ENCODE assay signal across 8 mouse cellular contexts in the genomic region with DNA sequence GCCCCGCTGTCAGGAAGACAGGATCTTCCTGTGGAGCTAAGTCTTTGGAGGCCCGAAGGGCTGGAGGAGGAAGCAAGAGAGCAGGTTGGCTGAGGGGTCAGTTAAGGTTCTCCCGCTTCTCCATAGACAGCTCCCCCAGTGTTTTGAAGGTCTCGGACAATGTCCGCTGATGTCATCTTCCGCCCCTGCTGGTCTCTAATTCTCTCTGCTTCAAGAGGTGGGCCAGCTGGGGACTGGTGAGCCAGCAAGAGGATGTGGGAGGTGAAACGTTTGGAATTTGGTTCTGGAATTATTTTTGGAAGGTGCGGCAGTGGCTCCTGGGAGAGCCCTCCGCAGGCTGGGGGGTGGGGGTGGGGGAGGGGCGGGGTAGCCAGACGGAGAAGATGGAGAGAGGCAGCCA. TPM values are rescaled to one million over a fixed set of nuclear protein-coding genes. Genes with fewer than 3 reads are reported as not detected.
A peak's percentile ranks its signal among the peaks of the same experiment; 100 is the strongest.
DNase-seq lines count a peak whose midpoint lies in the region; ATAC-seq lines count a peak whose summit lies in the region.
"Had no signal": no experiment of that assay in that cellular context is flagged by ENCODE, and none has a peak within 500 bp of the region (broad histone marks: within the 10 kb centered on the region; RNA-seq: fewer than 3 reads in every experiment).

No protein-coding gene starts in this region.

- H3K27ac ChIP-seq in lung, embryonic 15.5 days = no peak overlapping the region
- peak overlapping the region; percentile 83 for H3K27ac ChIP-seq in heart, embryonic 10.5 days
- H3K27ac ChIP-seq in kidney, embryonic 15.5 days = peak overlapping the region; percentile 67
- no peak overlapping the region for H3K27ac ChIP-seq in hindbrain, embryonic 10.5 days
- H3K27ac ChIP-seq in forebrain, embryonic 12.5 days = no peak overlapping the region

- ATAC-seq in lung, embryonic 15.5 days (ENCODE audit: borderline replicate concordance, extremely low read depth, low FRiP score, low TSS enrichment) = no peak
- ATAC-seq in kidney, embryonic 15.5 days (replicated peaks; ENCODE audit: low FRiP score) = no peak
- ATAC-seq in forebrain, embryonic 12.5 days (ENCODE audit: low FRiP score) = no peak
- ATAC-seq in megakaryocyte-erythroid progenitor cell, adult 5-6 weeks (replicated peaks; ENCODE audit: low FRiP score, low TSS enrichment, poor library complexity, severe bottlenecking) = no peak

- H3K4me1 ChIP-seq in lung, embryonic 15.5 days = no peaks in the 10 kb centered on the region
- peaks cover 24% of the 10 kb centered on the region for H3K4me1 ChIP-seq in heart, embryonic 10.5 days
- peaks cover 26% of the 10 kb centered on the region for H3K4me1 ChIP-seq in kidney, embryonic 15.5 days
- H3K4me1 ChIP-seq in hindbrain, embryonic 10.5 days (replicated peaks) = peaks cover 11% of the 10 kb centered on the region
- no peaks in the 10 kb centered on the region for H3K4me1 ChIP-seq in forebrain, embryonic 12.5 days
- H3K4me1 ChIP-seq: megakaryocyte, embryonic 14.5 days had no signal

- no peak overlapping the region for H3K9ac ChIP-seq in lung, embryonic 15.5 days
- no peak overlapping the region for H3K9ac ChIP-seq in kidney, embryonic 15.5 days
- no peak overlapping the region for H3K9ac ChIP-seq in forebrain, embryonic 12.5 days

- 0 out of 2 replicates have a peak, but pooled peaks cover 3% of the 10 kb centered on the region for H3K9me3 ChIP-seq in lung, embryonic 15.5 days
- H3K9me3 ChIP-seq in heart, embryonic 10.5 days = no peaks in the 10 kb centered on the region; the same call in 1 of the 2 replicates
- peaks cover 3% of the 10 kb centered on the region; the same call in 1 of the 2 replicates for H3K9me3 ChIP-seq in kidney, embryonic 15.5 days (replicated peaks)
- no peaks in the 10 kb centered on the region for H3K9me3 ChIP-seq in hindbrain, embryonic 10.5 days
- peaks cover 5% of the 10 kb centered on the region; the same call in 1 of the 2 replicates for H3K9me3 ChIP-seq in forebrain, embryonic 12.5 days

- DNase-seq in lung, postnatal 14 days = no peak
- no peak for DNase-seq in heart, embryonic 10.5 days (ENCODE audit: low spot score)
- DNase-seq in hindbrain, embryonic 10.5 days (ENCODE audit: low spot score) = no peak

- H3K4me2 ChIP-seq in lung, embryonic 15.5 days = 0 out of 2 replicates have a peak overlapping the region, but pooled peaks have one; percentile 10
- H3K4me2 ChIP-seq in kidney, embryonic 15.5 days = peak overlapping the region; percentile 27; the same call in 1 of the 2 replicates
- H3K4me2 ChIP-seq in forebrain, embryonic 12.5 days = no peak overlapping the region

- no peaks in the 10 kb centered on the region for H3K36me3 ChIP-seq in lung, embryonic 15.5 days
- H3K36me3 ChIP-seq in heart, embryonic 10.5 days = no peaks in the 10 kb centered on the region
- no peaks in the 10 kb centered on the region for H3K36me3 ChIP-seq in kidney, embryonic 15.5 days
- no peaks in the 10 kb centered on the region for H3K36me3 ChIP-seq in hindbrain, embryonic 10.5 days
- no peaks in the 10 kb centered on the region for H3K36me3 ChIP-seq in forebrain, embryonic 12.5 days (replicated peaks)

- no peaks in the 10 kb centered on the region; the same call in 1 of the 2 replicates for H3K27me3 ChIP-seq in lung, embryonic 15.5 days
- no peaks in the 10 kb centered on the region for H3K27me3 ChIP-seq in heart, embryonic 10.5 days (ENCODE audit: insufficient read depth, poor library complexity, severe bottlenecking)
- H3K27me3 ChIP-seq in kidney, embryonic 15.5 days = peaks cover 3% of the 10 kb centered on the region; the same call in 1 of the 2 replicates
- H3K27me3 ChIP-seq in hindbrain, embryonic 10.5 days (ENCODE audit: insufficient read depth, poor library complexity, severe bottlenecking) = peaks cover 7% of the 10 kb centered on the region; the same call in 1 of the 2 replicates
- H3K27me3 ChIP-seq in forebrain, embryonic 12.5 days = 0 out of 2 replicates have a peak, but pooled peaks cover 5% of the 10 kb centered on the region

- H3K4me3 ChIP-seq in lung, embryonic 15.5 days = no peak overlapping the region
- H3K4me3 ChIP-seq in heart, embryonic 10.5 days = peak overlapping the region; percentile 42
- H3K4me3 ChIP-seq in kidney, embryonic 15.5 days (replicated peaks) = no peak overlapping the region
- H3K4me3 ChIP-seq in hindbrain, embryonic 10.5 days = no peak overlapping the region
- H3K4me3 ChIP-seq in forebrain, embryonic 12.5 days (replicated peaks) = no peak overlapping the region
- H3K4me3 ChIP-seq: megakaryocyte, embryonic 14.5 days had no signal

- 37% methylated on average over 11 of the region's 11 CpGs for WGBS in lung, embryonic 15.5 days
- 17% methylated on average over 11 of the region's 11 CpGs for WGBS in heart, embryonic 10.5 days
- WGBS in kidney, embryonic 15.5 days = 24% methylated on average over 11 of the region's 11 CpGs
- 42% methylated on average over 11 of the region's 11 CpGs for WGBS in hindbrain, embryonic 10.5 days
- WGBS in forebrain, embryonic 12.5 days = 49% methylated on average over 11 of the region's 11 CpGs

RNA-seq across cellular contexts. Expression of gene Etv4, which starts 35.7 kb away (rescaled TPM):
- polyA plus RNA-seq in lung, embryonic 15.5 days (2015; fragmentation: Nextera tagmentation; extraction: Ambion mirVana) = 12.5 and 12.9 TPM in 2 replicates
- 9.4 and 10.8 TPM in 2 replicates for polyA plus RNA-seq in heart, embryonic 10.5 days (2016; fragmentation: Nextera tagmentation; extraction: Ambion mirVana)
- 59.3 and 60.2 TPM in 2 replicates for polyA plus RNA-seq in kidney, embryonic 15.5 days (2015; fragmentation: Nextera tagmentation; extraction: Ambion mirVana)
- polyA plus RNA-seq in hindbrain, embryonic 10.5 days (2016; fragmentation: Nextera tagmentation; extraction: Ambion mirVana) = 7.6 and 8.8 TPM in 2 replicates
- polyA plus RNA-seq in forebrain, embryonic 12.5 days (2016; fragmentation: Nextera tagmentation; extraction: Ambion mirVana) = 4.7 and 7.0 TPM in 2 replicates
- total RNA-seq in megakaryocyte-erythroid progenitor cell, adult 5-6 weeks (2014; fragmentation: Nextera tagmentation) = not detected in 2 replicates
- not detected in 2 replicates for total RNA-seq in megakaryocyte-erythroid progenitor cell, adult 5-6 weeks (2017)

Comparison
In these comparisons a context has a peak if more than half of its experiments do, and no peak if none do; other contexts are left out.
1. H3K27ac ChIP-seq: peak in heart, embryonic 10.5 days (single experiment) and kidney, embryonic 15.5 days (single experiment); none in lung, embryonic 15.5 days (single experiment), hindbrain, embryonic 10.5 days (single experiment) and forebrain, embryonic 12.5 days (single experiment).